Comparison of ENCODE assay signal across 27 mouse cellular contexts in genomic region chr8:114552606-114553005, GRCm38 (mm10).
DNase-seq lines count a peak whose midpoint lies in the region; ATAC-seq lines count a peak whose summit lies in the region.
"Had no signal": no experiment of that assay in that cellular context is flagged by ENCODE, and none has a peak within 500 bp of the region (broad histone marks: within the 10 kb centered on the region; RNA-seq: fewer than 3 reads in every experiment).

No protein-coding gene starts in this region.

- intact Hi-C loops in left cerebral cortex, postnatal 25 days (cut with DNase I), result no loop called here

- ATAC-seq in neural tube, embryonic 13.5 days (ENCODE audit: low read depth), result no peak
- ATAC-seq in neural tube, embryonic 15.5 days (ENCODE audit: low FRiP score), result no peak
- ATAC-seq: forebrain, embryonic 13.5 days; intestine, embryonic 16.5 days; midbrain, embryonic 15.5 days had no signal

- H3K36me3 ChIP-seq in neural tube, embryonic 13.5 days, result no peaks in the 10 kb centered on the region
- no peaks in the 10 kb centered on the region for H3K36me3 ChIP-seq in neural tube, embryonic 15.5 days
- H3K36me3 ChIP-seq: hindbrain, embryonic 13.5 days; limb, embryonic 13.5 days; liver, embryonic 15.5 days; midbrain, embryonic 10.5 days; midbrain, embryonic 15.5 days had no signal

- H3K9me3 ChIP-seq in neural tube, embryonic 13.5 days, result no peaks in the 10 kb centered on the region
- no peaks in the 10 kb centered on the region for H3K9me3 ChIP-seq in neural tube, embryonic 15.5 days (replicated peaks)
- H3K9me3 ChIP-seq: forebrain, embryonic 13.5 days; hindbrain, embryonic 13.5 days; limb, embryonic 13.5 days; liver, embryonic 15.5 days; midbrain, embryonic 10.5 days; midbrain, embryonic 15.5 days had no signal

- no peak overlapping the region for H3K4me2 ChIP-seq in neural tube, embryonic 13.5 days
- no peak overlapping the region for H3K4me2 ChIP-seq in neural tube, embryonic 15.5 days
- H3K4me2 ChIP-seq: forebrain, embryonic 13.5 days; hindbrain, embryonic 13.5 days; limb, embryonic 13.5 days; liver, embryonic 15.5 days; lung, embryonic 14.5 days; midbrain, embryonic 15.5 days had no signal

- H3K27me3 ChIP-seq in neural tube, embryonic 13.5 days, result no peaks in the 10 kb centered on the region
- H3K27me3 ChIP-seq in neural tube, embryonic 15.5 days (replicated peaks), result no peaks in the 10 kb centered on the region
- H3K27me3 ChIP-seq: CH12.LX; forebrain, embryonic 13.5 days; liver, embryonic 15.5 days had no signal

- H3K4me3 ChIP-seq in neural tube, embryonic 13.5 days, result no peak overlapping the region
- H3K4me3 ChIP-seq in neural tube, embryonic 15.5 days (replicated peaks), result no peak overlapping the region
- H3K4me3 ChIP-seq: forebrain, embryonic 13.5 days; hindbrain, embryonic 13.5 days; limb, embryonic 13.5 days; liver, embryonic 15.5 days; midbrain, embryonic 10.5 days; midbrain, embryonic 15.5 days had no signal

- H3K9ac ChIP-seq in neural tube, embryonic 13.5 days, result no peak overlapping the region
- H3K9ac ChIP-seq in neural tube, embryonic 15.5 days (replicated peaks), result no peak overlapping the region
- H3K9ac ChIP-seq: forebrain, embryonic 13.5 days; hindbrain, embryonic 13.5 days; limb, embryonic 13.5 days; liver, embryonic 15.5 days; lung, embryonic 14.5 days; midbrain, embryonic 15.5 days had no signal

- DNase-seq in heart, adult 8-10 months (ENCODE audit: low spot score), result peak; percentile 13
- no peak for DNase-seq in heart, adult 11 months
- peak; percentile 16 for DNase-seq in brain, adult 2 months (ENCODE audit: low read depth, low spot score)
- DNase-seq in thymus, adult 18-20 months, result no peak
- DNase-seq in left cerebral cortex, postnatal 25 days (ENCODE audit: low spot score in 2 of 2), result no peak
- DNase-seq: adrenal gland, postnatal 10 days; cerebellum, adult 11 months; cerebellum, adult 9-10 months; cerebellum, postnatal 36 days; heart, postnatal 4 days; kidney, adult 8-10 months; kidney, postnatal 4 days; lung, embryonic 14.5 days; lung, postnatal 14 days; right cerebral cortex, postnatal 4 days; thymus, postnatal 25 days had no signal

- H3K27ac ChIP-seq in neural tube, embryonic 13.5 days (replicated peaks), result 0 out of 2 replicates have a peak overlapping the region, but pooled peaks have one; percentile 5
- no peak overlapping the region for H3K27ac ChIP-seq in neural tube, embryonic 15.5 days (replicated peaks)
- H3K27ac ChIP-seq: forebrain, embryonic 13.5 days; hindbrain, embryonic 13.5 days; kidney, postnatal 0 days; limb, embryonic 13.5 days; liver, embryonic 15.5 days; midbrain, embryonic 10.5 days; midbrain, embryonic 15.5 days had no signal

- WGBS in neural tube, embryonic 13.5 days, result 60% methylated on average over 3 of the region's 3 CpGs
- 63% methylated on average over 3 of the region's 3 CpGs for WGBS in neural tube, embryonic 15.5 days

- peaks cover 11% of the 10 kb centered on the region for H3K4me1 ChIP-seq in neural tube, embryonic 13.5 days (replicated peaks)
- H3K4me1 ChIP-seq in neural tube, embryonic 15.5 days, result no peaks in the 10 kb centered on the region
- H3K4me1 ChIP-seq: forebrain, embryonic 13.5 days; hindbrain, embryonic 13.5 days; midbrain, embryonic 10.5 days; midbrain, embryonic 15.5 days had no signal

Comparison
In these comparisons a context has a peak if more than half of its experiments do, and no peak if none do; other contexts are left out.
1. DNase-seq: peak in heart, adult 8-10 months (single experiment) and brain, adult 2 months (single experiment); none in heart, adult 11 months (single experiment), thymus, adult 18-20 months (0 of 2) and left cerebral cortex, postnatal 25 days (0 of 2).